Mouse (Mus musculus) embryonic facial prominence, embryonic 12.5 days (tissue): ENCODE results near the gene Scnn1a. TPM values are rescaled to one million over a fixed set of nuclear protein-coding genes. Genes with fewer than 3 reads are reported as not detected.
"Not testable (repeated sequence)": the region's sequence is repeated elsewhere in the genome, so short reads cannot be mapped to it uniquely, and the experiment has no call there.

Experiments used
- ATAC-seq: fragments of 200-750 bp; cut with Nextera tagmentation; 2 replicates; pipeline ENCODE4 v1.8.0; 2017; ENCODE audit not compliant: insufficient number of reproducible peaks, insufficient read depth, low FRiP score, low TSS enrichment
- H3K27ac ChIP-seq: fragments of 300-500 bp; sonication (generic); 2 replicates; pipeline ENCODE4 v1.5.1; 2016; ENCODE audit warnings: mild to moderate bottlenecking
- H3K27me3 ChIP-seq: fragments of 300-500 bp; sonication (generic); 2 replicates; pipeline ENCODE4 v1.6.1; 2016; ENCODE audit warnings: mild to moderate bottlenecking, moderate library complexity
- H3K36me3 ChIP-seq: fragments of 300-500 bp; sonication (generic); 2 replicates; pipeline ENCODE4 v1.6.1; 2016; ENCODE audit warnings: mild to moderate bottlenecking
- H3K4me1 ChIP-seq: fragments of 300-500 bp; sonication (generic); 2 replicates; pipeline ENCODE4 v1.6.1; 2016
- H3K4me2 ChIP-seq: fragments of 300-500 bp; sonication (generic); replicated peaks from 2 replicates; pipeline ENCODE4 v1.6.1; 2016; ENCODE audit warnings: mild to moderate bottlenecking, moderate library complexity
- H3K4me3 ChIP-seq: fragments of 300-500 bp; sonication (generic); 2 replicates; pipeline ENCODE4 v1.5.1; 2016; ENCODE audit warnings: mild to moderate bottlenecking
- H3K9ac ChIP-seq: fragments of 300-500 bp; sonication (generic); 2 replicates; pipeline ENCODE4 v1.6.1; 2016; ENCODE audit warnings: mild to moderate bottlenecking, moderate library complexity
- H3K9me3 ChIP-seq: fragments of 300-500 bp; sonication (generic); 2 replicates; pipeline ENCODE4 v1.6.1; 2016; ENCODE audit warnings: mild to moderate bottlenecking, moderate library complexity
- WGBS: fragments of 180-500 bp; shearing (Covaris S2); methylation state at CpG from one replicate; pipeline ENCODE4 v1.1.7; 2016; 5-methylcytosine and 5-hydroxymethylcytosine counted together
- polyA plus RNA-seq: library from polyadenylated mRNA; unstranded; fragments of >200 nt; fragmentation: Nextera tagmentation; extraction: Ambion mirVana; gene quantifications from 2 replicates; pipeline ENCODE4 v1.2.1, GENCODE M21; 2016

Scnn1a gene
- polyA plus RNA-seq, 1 experiment from 2014 or later, result 1.1 TPM

DNA sequence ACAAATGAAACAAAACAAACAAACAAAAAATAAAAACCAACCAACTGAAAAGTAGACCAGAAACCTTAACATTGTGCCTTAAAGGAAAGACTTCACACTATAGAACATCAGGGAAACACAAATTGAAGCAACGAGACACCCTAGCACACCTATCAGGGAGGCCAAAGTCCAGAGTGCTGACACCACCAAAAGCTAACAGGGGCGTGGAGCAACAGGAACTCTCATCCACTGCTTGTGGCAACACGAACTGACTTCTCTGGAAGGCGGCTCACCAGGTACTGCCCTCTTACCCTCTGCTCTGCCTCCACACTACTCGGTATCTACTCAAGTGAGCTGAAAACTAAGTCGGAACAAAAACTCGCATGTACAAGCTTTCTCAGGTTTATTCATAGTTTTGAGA lies 28.2 kb upstream of the Scnn1a start:
- H3K27ac ChIP-seq, result no peak overlapping the region
- no peak overlapping the region for H3K4me2 ChIP-seq
- no peaks in the 10 kb centered on the region for H3K9me3 ChIP-seq
- no peak for ATAC-seq
- H3K9ac ChIP-seq, result no peak overlapping the region
- H3K4me1 ChIP-seq, result no peaks in the 10 kb centered on the region
- H3K4me3 ChIP-seq, result no peak overlapping the region
- 93% methylated on average over 7 of the region's 7 CpGs for WGBS
- H3K27me3 ChIP-seq, result no peaks in the 10 kb centered on the region
- no peaks in the 10 kb centered on the region for H3K36me3 ChIP-seq

GRCm38 (mm10) chr6:125294049-125294448 lies 26.4 kb upstream of the Scnn1a start:
- Histone ChIP-seq H3K27me3 (no peaks in the 10 kb centered on the region), H3K9me3 (no peaks in the 10 kb centered on the region), H3K36me3 (no peaks in the 10 kb centered on the region), H3K4me1 (no peaks in the 10 kb centered on the region), H3K4me2 (no peak overlapping the region), H3K4me3 (no peak overlapping the region), H3K9ac (no peak overlapping the region), H3K27ac (no peak overlapping the region)
- 69% methylated on average over 4 of the region's 4 CpGs for WGBS
- ATAC-seq, result no peak

DNA sequence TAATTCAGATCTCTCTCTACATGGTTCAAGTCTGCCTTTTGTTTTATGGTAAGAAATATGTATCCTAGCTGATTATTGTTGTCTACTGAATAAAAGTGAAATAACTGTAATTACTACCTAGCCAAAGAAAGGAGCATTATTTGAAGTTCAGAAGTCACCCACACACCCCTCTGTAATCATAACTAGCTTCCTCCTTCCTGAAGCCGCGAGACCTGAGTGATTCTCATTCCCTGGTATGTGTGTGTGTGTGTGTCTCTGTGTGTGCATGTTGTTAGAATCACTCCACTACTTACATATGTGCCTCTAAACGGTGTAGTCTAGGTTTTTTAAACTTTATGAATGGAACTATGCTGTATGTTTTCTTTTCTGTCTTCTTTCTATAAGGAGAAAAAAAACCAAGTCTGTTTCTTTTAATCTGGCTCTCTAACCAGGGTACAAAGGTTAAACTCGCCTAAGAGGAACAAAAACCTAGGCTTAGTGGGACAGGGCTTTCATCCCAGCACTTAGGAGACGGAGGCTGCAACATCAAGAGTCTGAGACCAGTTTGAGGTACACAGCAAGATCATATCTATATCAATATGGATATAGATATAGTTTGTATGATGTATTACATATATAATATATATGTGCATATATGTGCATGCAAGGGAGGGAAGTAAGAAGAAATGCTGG lies 23.2 kb upstream of the Scnn1a start:
- WGBS, result 67% methylated on average over 5 of the region's 5 CpGs
- no peak overlapping the region for H3K27ac ChIP-seq

DNA sequence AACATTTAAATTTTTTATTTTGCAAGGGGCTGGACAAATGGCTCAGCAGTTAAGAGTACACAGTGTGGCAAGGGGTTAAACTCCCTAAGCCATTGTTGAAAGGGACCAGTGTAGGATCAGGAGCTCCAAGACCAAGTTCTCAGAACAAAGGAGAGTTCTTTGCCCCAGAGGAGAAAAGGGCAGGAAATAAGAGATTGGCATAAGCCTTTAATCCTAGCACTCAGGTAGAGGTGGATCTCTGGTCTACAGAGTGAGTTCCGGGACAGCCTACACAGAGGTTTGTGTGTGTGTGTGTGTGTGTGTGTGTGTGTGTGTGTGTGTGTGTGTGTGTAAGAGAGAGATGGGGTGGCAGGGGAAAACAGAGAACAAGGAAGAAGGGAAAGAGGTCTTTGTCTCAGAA lies 19.5 kb upstream of the Scnn1a start:
- Histone ChIP-seq H3K36me3 (0 out of 2 replicates have a peak, but pooled peaks cover under 1% of the 10 kb centered on the region), H3K4me3 (no peak overlapping the region), H3K9me3 (no peaks in the 10 kb centered on the region), H3K9ac (no peak overlapping the region), H3K27ac (no peak overlapping the region), H3K4me2 (no peak overlapping the region), H3K27me3 (no peaks in the 10 kb centered on the region), H3K4me1 (no peaks in the 10 kb centered on the region)
- ATAC-seq, result no peak
- WGBS, result 63% methylated on average over 1 of the region's 1 CpGs

More for the DNA sequence above, 23.2 kb upstream of the Scnn1a start:
- H3K4me1 ChIP-seq, result no peaks in the 10 kb centered on the region
- no peaks in the 10 kb centered on the region for H3K36me3 ChIP-seq
- H3K4me3 ChIP-seq, result no peak overlapping the region
- no peaks in the 10 kb centered on the region for H3K27me3 ChIP-seq
- H3K9ac ChIP-seq, result no peak overlapping the region
- ATAC-seq, result no peak
- H3K9me3 ChIP-seq, result no peaks in the 10 kb centered on the region
- no peak overlapping the region for H3K4me2 ChIP-seq

DNA sequence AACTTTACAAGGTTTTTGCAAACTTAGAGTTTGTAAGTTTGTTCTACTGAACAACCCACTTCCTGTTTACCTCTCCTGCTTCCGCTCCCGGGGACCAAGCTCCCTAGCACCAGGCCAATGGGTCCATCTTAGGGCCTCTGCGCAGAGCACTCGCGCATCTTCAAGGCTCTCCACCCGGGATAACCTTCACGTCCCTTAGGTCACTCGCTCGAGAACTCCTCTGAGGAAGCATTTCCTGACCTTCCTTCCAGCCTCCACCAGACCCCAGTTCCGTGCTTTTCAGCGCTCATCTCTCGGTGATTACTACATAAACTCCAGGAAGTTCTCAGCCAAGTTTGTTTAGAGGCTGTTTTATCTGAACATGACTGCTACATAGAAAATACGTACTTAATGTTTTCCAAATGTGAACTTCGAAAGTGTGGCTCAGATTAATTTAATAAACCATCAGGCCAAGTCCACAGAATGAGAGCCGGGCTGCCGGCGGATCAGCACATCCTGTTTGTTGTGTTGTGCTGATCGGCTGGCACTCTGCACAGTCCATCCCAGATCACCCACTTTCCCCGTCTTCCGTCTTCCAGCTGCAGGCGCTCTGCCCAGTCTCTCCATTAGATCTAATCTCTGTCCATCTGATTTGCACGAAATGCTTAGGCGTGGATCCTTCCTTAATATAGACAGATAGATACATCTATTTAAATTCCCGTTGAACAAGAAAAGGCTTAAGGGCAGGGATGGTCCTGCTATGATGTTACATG lies 18.1 kb upstream of the Scnn1a start:
- H3K9ac ChIP-seq, result no peak overlapping the region
- ATAC-seq, result no peak
- H3K4me1 ChIP-seq, result no peaks in the 10 kb centered on the region
- no peak overlapping the region for H3K27ac ChIP-seq
- H3K36me3 ChIP-seq, result peaks cover 14% of the 10 kb centered on the region
- 71% methylated on average over 24 of the region's 24 CpGs for WGBS
- H3K27me3 ChIP-seq, result no peaks in the 10 kb centered on the region
- no peaks in the 10 kb centered on the region for H3K9me3 ChIP-seq
- H3K4me3 ChIP-seq, result no peak overlapping the region
- no peak overlapping the region for H3K4me2 ChIP-seq

DNA sequence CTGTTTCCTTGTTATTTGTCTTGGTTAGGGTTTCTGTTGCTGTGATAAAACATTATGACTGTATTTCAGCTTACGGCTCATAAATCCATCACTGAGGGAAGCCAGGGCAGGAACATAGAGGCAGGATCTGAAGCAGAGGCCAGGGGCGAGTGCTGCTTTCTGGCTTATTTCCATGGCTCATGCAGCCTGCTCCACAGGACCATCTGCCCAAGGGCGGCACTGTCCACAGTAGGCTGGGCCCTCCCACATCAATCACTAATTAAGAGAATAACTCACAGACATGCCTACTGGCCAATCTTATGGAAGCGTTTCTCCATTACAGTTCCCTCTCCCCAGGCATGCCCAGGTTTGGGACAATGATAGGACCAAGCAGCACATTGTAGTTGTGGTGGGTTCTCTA lies 17.2 kb upstream of the Scnn1a start:
- Histone ChIP-seq H3K27ac (no peak overlapping the region), H3K9ac (no peak overlapping the region), H3K36me3 (peaks cover 14% of the 10 kb centered on the region), H3K9me3 (no peaks in the 10 kb centered on the region), H3K4me3 (no peak overlapping the region), H3K4me1 (no peaks in the 10 kb centered on the region), H3K4me2 (no peak overlapping the region), H3K27me3 (no peaks in the 10 kb centered on the region)
- no peak for ATAC-seq
- 80% methylated on average over 4 of the region's 4 CpGs for WGBS

GRCm38 (mm10) chr6:125304408-125304807 lies 16.1 kb upstream of the Scnn1a start:
- ATAC-seq, H3K27me3 ChIP-seq, H3K9ac ChIP-seq, H3K4me1 ChIP-seq, H3K9me3 ChIP-seq, H3K27ac ChIP-seq, H3K4me2 ChIP-seq, H3K4me3 ChIP-seq: not testable (repeated sequence)
- H3K36me3 ChIP-seq, result peaks cover 14% of the 10 kb centered on the region
- WGBS, result 83% methylated on average over 7 of the region's 7 CpGs

- Histone ChIP-seq H3K27ac (no peak overlapping the region), H3K4me2 (no peak overlapping the region), H3K27me3 (no peaks in the 10 kb centered on the region), H3K4me1 (peaks cover 9% of the 10 kb centered on the region; the same call in 1 of the 2 replicates), H3K9ac (no peak overlapping the region), H3K36me3 (peaks cover 14% of the 10 kb centered on the region), H3K4me3 (no peak overlapping the region), H3K9me3 (no peaks in the 10 kb centered on the region)
- ATAC-seq, result no peak
- WGBS, result 87% methylated on average over 6 of the region's 6 CpGs
Measured at GRCm38 (mm10) chr6:125305465-125305864, 15.0 kb upstream of the Scnn1a start.

- no peaks in the 10 kb centered on the region for H3K9me3 ChIP-seq
- H3K27me3 ChIP-seq, result no peaks in the 10 kb centered on the region
- no peak overlapping the region for H3K9ac ChIP-seq
- no peak overlapping the region for H3K4me3 ChIP-seq
- peaks cover 14% of the 10 kb centered on the region for H3K36me3 ChIP-seq
- ATAC-seq, result no peak
- no peak overlapping the region for H3K4me2 ChIP-seq
- peaks cover 9% of the 10 kb centered on the region; the same call in 1 of the 2 replicates for H3K4me1 ChIP-seq
- no peak overlapping the region for H3K27ac ChIP-seq
- WGBS, result 88% methylated on average over 5 of the region's 5 CpGs
Measured at GRCm38 (mm10) chr6:125307091-125307490, 13.4 kb upstream of the Scnn1a start.

GRCm38 (mm10) chr6:125308921-125309320 lies 11.5 kb upstream of the Scnn1a start:
- Histone ChIP-seq H3K27me3 (no peaks in the 10 kb centered on the region), H3K4me1 (peaks cover 25% of the 10 kb centered on the region), H3K9me3 (no peaks in the 10 kb centered on the region), H3K27ac (peak overlapping the region; percentile 19; the same call in 1 of the 2 replicates), H3K36me3 (peaks cover 14% of the 10 kb centered on the region), H3K9ac (peak overlapping the region; percentile 17; the same call in 1 of the 2 replicates), H3K4me2 (no peak overlapping the region), H3K4me3 (no peak overlapping the region)
- WGBS, result 6% methylated on average over 13 of the region's 13 CpGs
- peak; percentile 36; the same call in 1 of the 2 replicates for ATAC-seq

- Histone ChIP-seq H3K27me3 (no peaks in the 10 kb centered on the region), H3K36me3 (peaks cover 14% of the 10 kb centered on the region), H3K4me1 (peaks cover 30% of the 10 kb centered on the region), H3K9ac (no peak overlapping the region), H3K27ac (peak overlapping the region; percentile 19; the same call in 1 of the 2 replicates), H3K9me3 (no peaks in the 10 kb centered on the region), H3K4me3 (no peak overlapping the region), H3K4me2 (no peak overlapping the region)
- ATAC-seq, result no peak
- WGBS, result 45% methylated on average over 5 of the region's 5 CpGs
Measured at GRCm38 (mm10) chr6:125309406-125309805, 11.1 kb upstream of the Scnn1a start.

DNA sequence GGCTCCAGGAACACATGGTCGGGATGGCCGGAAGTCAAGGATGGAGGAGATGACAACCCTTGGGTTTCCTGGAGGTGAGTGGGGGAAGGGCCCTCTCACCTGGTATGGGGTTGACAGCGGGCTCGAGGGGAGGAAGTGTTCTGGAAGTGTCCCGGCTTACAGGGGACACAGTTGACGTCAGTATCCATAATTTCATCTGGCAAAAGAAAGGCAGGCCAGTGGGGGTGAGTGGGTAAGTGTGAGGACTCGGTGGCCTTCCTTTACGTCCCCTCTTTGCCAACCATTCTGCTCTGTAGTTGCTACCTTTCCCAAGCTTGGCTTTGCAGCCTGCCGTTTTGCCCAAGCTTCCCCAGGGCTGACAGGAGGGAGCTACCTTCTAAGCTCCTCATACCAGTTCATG lies 8.3 kb upstream of the Scnn1a start:
- Histone ChIP-seq H3K27me3 (no peaks in the 10 kb centered on the region), H3K4me1 (peaks cover 35% of the 10 kb centered on the region), H3K9me3 (no peaks in the 10 kb centered on the region), H3K4me3 (0 out of 2 replicates have a peak overlapping the region, but pooled peaks have one; percentile 44), H3K36me3 (peaks cover 2% of the 10 kb centered on the region), H3K9ac (no peak overlapping the region), H3K4me2 (peak overlapping the region; percentile 67), H3K27ac (no peak overlapping the region)
- 85% methylated on average over 9 of the region's 9 CpGs for WGBS
- ATAC-seq, result no peak
